11 mouse cellular contexts compared by ENCODE assay signal in genomic region chr16:37715173-37715572, GRCm38 (mm10).
DNase-seq lines count a peak whose midpoint lies in the region; ATAC-seq and TF ChIP-seq lines count a peak whose summit lies in the region.
"Had no signal": no experiment of that assay in that cellular context is flagged by ENCODE, and none has a peak within 500 bp of the region (broad histone marks: within the 10 kb centered on the region; RNA-seq: fewer than 3 reads in every experiment).

No protein-coding gene starts in this region.

- H3K9me3 ChIP-seq in hindbrain, embryonic 16.5 days (ENCODE audit: control insufficient read depth, low read length) = no peaks in the 10 kb centered on the region
- H3K9me3 ChIP-seq in hindbrain, embryonic 11.5 days (ENCODE audit: control insufficient read depth, low read length) = no peaks in the 10 kb centered on the region
- H3K9me3 ChIP-seq in midbrain, embryonic 10.5 days (replicated peaks) = no peaks in the 10 kb centered on the region
- no peaks in the 10 kb centered on the region for H3K9me3 ChIP-seq in midbrain, embryonic 11.5 days (ENCODE audit: control insufficient read depth, low read length)
- H3K9me3 ChIP-seq in forebrain, postnatal 0 days (ENCODE audit: low read length) = no peaks in the 10 kb centered on the region
- H3K9me3 ChIP-seq in stomach, postnatal 0 days (ENCODE audit: control insufficient read depth, low read length) = no peaks in the 10 kb centered on the region

- TF ChIP-seq CTCF in forebrain, postnatal 0 days (IDR thresholded peaks at IDR 0.05; ENCODE audit: low read depth) = no peak
- TF ChIP-seq CTCF in stomach, postnatal 0 days (IDR thresholded peaks at IDR 0.05; ENCODE audit: low read depth) = no peak

- no peak for TF ChIP-seq EP300 in stomach, postnatal 0 days (optimal IDR thresholded peaks at IDR 0.05)

- no peak overlapping the region for H3K4me3 ChIP-seq in hindbrain, embryonic 16.5 days (ENCODE audit: low read length)
- H3K4me3 ChIP-seq in hindbrain, embryonic 11.5 days (ENCODE audit: low read depth, low read length) = no peak overlapping the region
- no peak overlapping the region for H3K4me3 ChIP-seq in midbrain, embryonic 10.5 days
- H3K4me3 ChIP-seq in midbrain, embryonic 11.5 days (ENCODE audit: low read depth, low read length) = no peak overlapping the region
- H3K4me3 ChIP-seq in forebrain, postnatal 0 days (ENCODE audit: low read depth, low read length) = no peak overlapping the region
- H3K4me3 ChIP-seq in stomach, postnatal 0 days (ENCODE audit: low read depth, low read length) = no peak overlapping the region

- no peak overlapping the region for H3K4me2 ChIP-seq in hindbrain, embryonic 16.5 days (ENCODE audit: low read length)
- no peak overlapping the region for H3K4me2 ChIP-seq in hindbrain, embryonic 11.5 days (replicated peaks; ENCODE audit: low read depth, low read length)
- H3K4me2 ChIP-seq in midbrain, embryonic 11.5 days = no peak overlapping the region
- H3K4me2 ChIP-seq in forebrain, postnatal 0 days (ENCODE audit: low read depth) = no peak overlapping the region
- H3K4me2 ChIP-seq in stomach, postnatal 0 days (replicated peaks; ENCODE audit: low read depth) = no peak overlapping the region

- no peak for DNase-seq in hindbrain, embryonic 11.5 days (ENCODE audit: low spot score)
- no peak for DNase-seq in midbrain, embryonic 10.5 days (ENCODE audit: low spot score)
- DNase-seq in midbrain, embryonic 11.5 days (ENCODE audit: low spot score, missing footprints) = no peak
- peak; percentile 75 for DNase-seq in forebrain, postnatal 0 days
- DNase-seq in stomach, postnatal 0 days (ENCODE audit: low spot score) = no peak
- DNase-seq in adipocyte (ENCODE audit: low spot score) = no peak
- DNase-seq: embryo, embryonic 11 days; left cerebral cortex, postnatal 4 days; lung, postnatal 10 days had no signal

- H3K27me3 ChIP-seq in hindbrain, embryonic 16.5 days (replicated peaks; ENCODE audit: control insufficient read depth, insufficient read depth, low read length) = no peaks in the 10 kb centered on the region
- H3K27me3 ChIP-seq in hindbrain, embryonic 11.5 days (ENCODE audit: control insufficient read depth, insufficient read depth, low read length) = no peaks in the 10 kb centered on the region
- H3K27me3 ChIP-seq in midbrain, embryonic 10.5 days (ENCODE audit: low read depth, poor library complexity, severe bottlenecking) = no peaks in the 10 kb centered on the region
- H3K27me3 ChIP-seq in midbrain, embryonic 11.5 days (ENCODE audit: control insufficient read depth, insufficient read depth, low read length) = no peaks in the 10 kb centered on the region
- no peaks in the 10 kb centered on the region for H3K27me3 ChIP-seq in forebrain, postnatal 0 days (ENCODE audit: insufficient read depth, low read length)
- H3K27me3 ChIP-seq in stomach, postnatal 0 days (ENCODE audit: control insufficient read depth, insufficient read depth, low read length) = no peaks in the 10 kb centered on the region

- peak; percentile 30; the same call in 1 of the 2 replicates for ATAC-seq in hindbrain, embryonic 16.5 days
- ATAC-seq in hindbrain, embryonic 11.5 days (ENCODE audit: low FRiP score) = no peak
- ATAC-seq in midbrain, embryonic 11.5 days (ENCODE audit: low FRiP score) = no peak
- peak; percentile 91 for ATAC-seq in forebrain, postnatal 0 days
- no peak for ATAC-seq in stomach, postnatal 0 days (ENCODE audit: low FRiP score, low TSS enrichment)
- ATAC-seq: activated CD4-positive, CD25-positive, alpha-beta regulatory T cell, adult 4 months had no signal

- no peaks in the 10 kb centered on the region for H3K4me1 ChIP-seq in hindbrain, embryonic 16.5 days (ENCODE audit: control insufficient read depth, insufficient read depth, low read depth, low read length)
- H3K4me1 ChIP-seq in hindbrain, embryonic 11.5 days (replicated peaks; ENCODE audit: control insufficient read depth, insufficient read depth, low read length) = no peaks in the 10 kb centered on the region
- peaks cover 10% of the 10 kb centered on the region; the same call in 1 of the 2 replicates for H3K4me1 ChIP-seq in midbrain, embryonic 10.5 days
- peaks cover 3% of the 10 kb centered on the region; the same call in 1 of the 2 replicates for H3K4me1 ChIP-seq in midbrain, embryonic 11.5 days (ENCODE audit: control insufficient read depth, insufficient read depth, low read length)
- H3K4me1 ChIP-seq in forebrain, postnatal 0 days (ENCODE audit: insufficient read depth) = no peaks in the 10 kb centered on the region
- H3K4me1 ChIP-seq in stomach, postnatal 0 days (replicated peaks; ENCODE audit: control insufficient read depth, insufficient read depth) = no peaks in the 10 kb centered on the region; the same call in 1 of the 2 replicates

- H3K9ac ChIP-seq in hindbrain, embryonic 16.5 days (ENCODE audit: low read depth, low read length) = no peak overlapping the region
- H3K9ac ChIP-seq in hindbrain, embryonic 11.5 days (ENCODE audit: low read depth, low read length) = no peak overlapping the region
- H3K9ac ChIP-seq in midbrain, embryonic 11.5 days (ENCODE audit: low read length) = no peak overlapping the region
- H3K9ac ChIP-seq in forebrain, postnatal 0 days = no peak overlapping the region
- H3K9ac ChIP-seq in stomach, postnatal 0 days (ENCODE audit: low read length) = no peak overlapping the region

- H3K27ac ChIP-seq in hindbrain, embryonic 16.5 days (ENCODE audit: low read depth, low read length) = no peak overlapping the region; the same call in 1 of the 2 replicates
- no peak overlapping the region for H3K27ac ChIP-seq in hindbrain, embryonic 11.5 days (ENCODE audit: low read depth, low read length)
- 0 out of 2 replicates have a peak overlapping the region, but pooled peaks have one; percentile 29 for H3K27ac ChIP-seq in midbrain, embryonic 10.5 days (replicated peaks)
- H3K27ac ChIP-seq in midbrain, embryonic 11.5 days (ENCODE audit: low read depth, low read length) = no peak overlapping the region
- peak overlapping the region; percentile 24 for H3K27ac ChIP-seq in forebrain, postnatal 0 days (ENCODE audit: low read depth, low read length)
- 0 out of 2 replicates have a peak overlapping the region, but pooled peaks have one; percentile 14 for H3K27ac ChIP-seq in stomach, postnatal 0 days (replicated peaks)

- 37% methylated on average over 7 of the region's 7 CpGs for WGBS in hindbrain, embryonic 16.5 days
- 36% methylated on average over 7 of the region's 7 CpGs for WGBS in hindbrain, embryonic 11.5 days
- WGBS in midbrain, embryonic 10.5 days = 48% methylated on average over 7 of the region's 7 CpGs
- 47% methylated on average over 7 of the region's 7 CpGs for WGBS in midbrain, embryonic 11.5 days
- 28% methylated on average over 7 of the region's 7 CpGs for WGBS in forebrain, postnatal 0 days
- 37% methylated on average over 7 of the region's 7 CpGs for WGBS in stomach, postnatal 0 days

- no peaks in the 10 kb centered on the region for H3K36me3 ChIP-seq in hindbrain, embryonic 16.5 days (ENCODE audit: control insufficient read depth, insufficient read depth, low read length)
- no peaks in the 10 kb centered on the region for H3K36me3 ChIP-seq in hindbrain, embryonic 11.5 days (ENCODE audit: control insufficient read depth, insufficient read depth, low read length)
- H3K36me3 ChIP-seq in midbrain, embryonic 10.5 days = no peaks in the 10 kb centered on the region
- H3K36me3 ChIP-seq in midbrain, embryonic 11.5 days (ENCODE audit: control insufficient read depth, insufficient read depth, low read length) = no peaks in the 10 kb centered on the region
- no peaks in the 10 kb centered on the region for H3K36me3 ChIP-seq in forebrain, postnatal 0 days (ENCODE audit: insufficient read depth)
- no peaks in the 10 kb centered on the region for H3K36me3 ChIP-seq in stomach, postnatal 0 days (ENCODE audit: control insufficient read depth, insufficient read depth, low read length)

Comparison
In these comparisons a context has a peak if more than half of its experiments do, and no peak if none do; other contexts are left out.
1. ATAC-seq: peak in hindbrain, embryonic 16.5 days (single experiment) and forebrain, postnatal 0 days (single experiment); none in hindbrain, embryonic 11.5 days (single experiment), midbrain, embryonic 11.5 days (single experiment) and stomach, postnatal 0 days (single experiment).
2. H3K27ac ChIP-seq: peak in midbrain, embryonic 10.5 days (single experiment), forebrain, postnatal 0 days (single experiment) and stomach, postnatal 0 days (single experiment); none in hindbrain, embryonic 16.5 days (single experiment), hindbrain, embryonic 11.5 days (single experiment) and midbrain, embryonic 11.5 days (single experiment).